Mouse (Mus musculus) neural tube, embryonic 11.5 days (tissue): ENCODE data around the gene Vps16. TPM values are rescaled to one million over a fixed set of nuclear protein-coding genes. Genes with fewer than 3 reads are reported as not detected.

Source experiments
- ATAC-seq: fragments of 200-750 bp; cut with Nextera tagmentation; 2 replicates; pipeline ENCODE4 v1.8.0; 2017; ENCODE audit warnings: moderate number of reproducible peaks, mild to moderate bottlenecking, moderate TSS enrichment, moderate library complexity; ENCODE audit not compliant: insufficient read depth, low FRiP score, low TSS enrichment
- DNase-seq: peaks from one replicate; pipeline ENCODE4 v3.0.0-alpha.2; 2015; ENCODE audit warnings: low spot score
- H3K27ac ChIP-seq: fragments of 300-500 bp; sonication (generic); 2 replicates; pipeline ENCODE4 v1.5.1; 2014; ENCODE audit warnings: low read depth, mild to moderate bottlenecking, low read length
- H3K27me3 ChIP-seq: fragments of 300-500 bp; sonication (generic); 2 replicates; pipeline ENCODE4 v1.6.1; 2014; ENCODE audit warnings: mild to moderate bottlenecking, low read length, mixed read lengths; ENCODE audit not compliant: control insufficient read depth, insufficient read depth
- H3K36me3 ChIP-seq: fragments of 300-500 bp; sonication (generic); 2 replicates; pipeline ENCODE4 v1.6.1; 2014; ENCODE audit warnings: mild to moderate bottlenecking, low read length, moderate library complexity, mixed read lengths; ENCODE audit not compliant: control insufficient read depth, insufficient read depth
- H3K4me1 ChIP-seq: fragments of 300-500 bp; sonication (generic); 2 replicates; pipeline ENCODE4 v1.6.1; 2014; ENCODE audit warnings: low read length, mixed read lengths; ENCODE audit not compliant: control insufficient read depth, insufficient read depth
- H3K4me2 ChIP-seq: fragments of 300-500 bp; sonication (generic); 2 replicates; pipeline ENCODE4 v1.6.1; 2014; ENCODE audit warnings: low read depth, mild to moderate bottlenecking, moderate library complexity
- H3K4me3 ChIP-seq: fragments of 300-500 bp; sonication (generic); 2 replicates; pipeline ENCODE4 v1.5.1; 2014; ENCODE audit warnings: low read depth, low read length
- H3K9ac ChIP-seq: fragments of 300-500 bp; sonication (generic); 2 replicates; pipeline ENCODE4 v1.6.1; 2014; ENCODE audit warnings: mild to moderate bottlenecking, low read length
- H3K9me3 ChIP-seq: fragments of 300-500 bp; sonication (generic); 2 replicates; pipeline ENCODE4 v1.6.1; 2016; ENCODE audit warnings: low read length; ENCODE audit not compliant: control insufficient read depth
- WGBS: fragments of 180-500 bp; shearing (Covaris S2); extraction: QIAGEN DNeasy Blood & Tissue Kit; methylation state at CpG from one replicate; pipeline ENCODE4 v1.1.7; 2014; 5-methylcytosine and 5-hydroxymethylcytosine counted together
- polyA plus RNA-seq: library from polyadenylated mRNA; unstranded; fragments of >200 nt; fragmentation: Nextera tagmentation; extraction: Ambion mirVana; gene quantifications from 2 replicates; pipeline ENCODE4 v1.2.1, GENCODE M21; 2014

Gene Vps16
- polyA plus RNA-seq, 1 experiment from 2014 or later, result 85.7 TPM

- Histone ChIP-seq H3K4me3 (no peak overlapping the region), H3K4me2 (no peak overlapping the region), H3K4me1 (no peaks in the 10 kb centered on the region), H3K27ac (no peak overlapping the region), H3K36me3 (peaks cover under 1% of the 10 kb centered on the region; the same call in 1 of the 2 replicates), H3K9ac (no peak overlapping the region), H3K9me3 (no peaks in the 10 kb centered on the region), H3K27me3 (no peaks in the 10 kb centered on the region)
- peak; percentile 52 for DNase-seq
- no peak for ATAC-seq
- 33% methylated on average over 4 of the region's 4 CpGs for whole genome bisulfite sequencing
Measured at GRCm38 (mm10) chr2:130433152-130433551, 9.0 kb downstream of the Vps16 start.

GRCm38 (mm10) chr2:130436769-130437168, 12.6 kb downstream of the Vps16 start:
- WGBS, result 100% methylated on average over 1 of the region's 1 CpGs
- H3K36me3 ChIP-seq, result peaks cover 22% of the 10 kb centered on the region
- DNase-seq (no peak), ATAC-seq (no peak)
- H3K9me3 ChIP-seq, result no peaks in the 10 kb centered on the region
- no peaks in the 10 kb centered on the region for H3K27me3 ChIP-seq
- H3K9ac ChIP-seq, result no peak overlapping the region
- H3K27ac ChIP-seq, result no peak overlapping the region
- H3K4me2 ChIP-seq, result no peak overlapping the region
- no peak overlapping the region for H3K4me3 ChIP-seq
- no peaks in the 10 kb centered on the region for H3K4me1 ChIP-seq

- DNase-seq, result no peak
- Histone ChIP-seq H3K36me3 (peaks cover 25% of the 10 kb centered on the region), H3K4me2 (no peak overlapping the region), H3K9ac (no peak overlapping the region), H3K27me3 (no peaks in the 10 kb centered on the region), H3K4me1 (no peaks in the 10 kb centered on the region), H3K27ac (no peak overlapping the region), H3K9me3 (no peaks in the 10 kb centered on the region), H3K4me3 (no peak overlapping the region)
- no peak for ATAC-seq
- 87% methylated on average over 3 of the region's 3 CpGs for WGBS
Measured at GRCm38 (mm10) chr2:130438861-130439260, 14.7 kb downstream of the Vps16 start.

GRCm38 (mm10) chr2:130439840-130440480, 15.8 kb downstream of the Vps16 start:
- H3K27me3 ChIP-seq, result no peaks in the 10 kb centered on the region
- H3K9ac ChIP-seq, result no peak overlapping the region
- no peaks in the 10 kb centered on the region for H3K4me1 ChIP-seq
- no peak overlapping the region for H3K27ac ChIP-seq
- no peaks in the 10 kb centered on the region for H3K9me3 ChIP-seq
- 91% methylated on average over 4 of the region's 4 CpGs for WGBS
- no peak overlapping the region for H3K4me2 ChIP-seq
- ATAC-seq (no peak), DNase-seq (no peak)
- H3K4me3 ChIP-seq, result no peak overlapping the region
- H3K36me3 ChIP-seq, result peaks cover 27% of the 10 kb centered on the region

GRCm38 (mm10) chr2:130442162-130442561, 18.0 kb downstream of the Vps16 start:
- H3K9me3 ChIP-seq, result no peaks in the 10 kb centered on the region
- peaks cover 27% of the 10 kb centered on the region for H3K36me3 ChIP-seq
- H3K9ac ChIP-seq, result no peak overlapping the region
- DNase-seq (no peak), ATAC-seq (no peak)
- H3K4me3 ChIP-seq, result no peak overlapping the region
- H3K4me1 ChIP-seq, result no peaks in the 10 kb centered on the region
- H3K27me3 ChIP-seq, result no peaks in the 10 kb centered on the region
- WGBS, result 86% methylated on average over 10 of the region's 10 CpGs
- H3K4me2 ChIP-seq, result no peak overlapping the region
- H3K27ac ChIP-seq, result no peak overlapping the region

GRCm38 (mm10) chr2:130448449-130448848, 24.3 kb downstream of the Vps16 start:
- Histone ChIP-seq H3K27me3 (0 out of 2 replicates have a peak, but pooled peaks cover 3% of the 10 kb centered on the region), H3K9ac (no peak overlapping the region), H3K4me3 (no peak overlapping the region), H3K4me1 (peaks cover 9% of the 10 kb centered on the region), H3K27ac (no peak overlapping the region), H3K36me3 (peaks cover 2% of the 10 kb centered on the region), H3K9me3 (no peaks in the 10 kb centered on the region), H3K4me2 (no peak overlapping the region)
- ATAC-seq (no peak), DNase-seq (no peak)

- peak; percentile 51 for DNase-seq
- no peak overlapping the region for H3K27ac ChIP-seq
- peak overlapping the region; percentile 92 for H3K4me3 ChIP-seq
- peak overlapping the region; percentile 87 for H3K9ac ChIP-seq
- peak overlapping the region; percentile 82 for H3K4me2 ChIP-seq
- 0 out of 2 replicates have a peak, but pooled peaks cover 2% of the 10 kb centered on the region for H3K36me3 ChIP-seq
- ATAC-seq, result peak; percentile 10; the same call in 1 of the 2 replicates
- H3K4me1 ChIP-seq, result peaks cover 9% of the 10 kb centered on the region
- WGBS, result 6% methylated on average over 17 of the region's 17 CpGs
- no peaks in the 10 kb centered on the region for H3K9me3 ChIP-seq
- H3K27me3 ChIP-seq, result 0 out of 2 replicates have a peak, but pooled peaks cover 3% of the 10 kb centered on the region
Measured at GRCm38 (mm10) chr2:130449021-130449793, 25.1 kb downstream of the Vps16 start.

- WGBS, result under 1% methylated on average over 42 of the region's 50 CpGs
- H3K9ac ChIP-seq, result peak within 1 kb of the TSS; percentile 87
- H3K27ac ChIP-seq, result peak within 1 kb of the TSS; percentile 72; the same call in 1 of the 2 replicates
- peak; percentile 93 for DNase-seq
- H3K4me3 ChIP-seq, result peak within 1 kb of the TSS; percentile 92
- peaks cover 9% of the 10 kb centered on the region for H3K4me1 ChIP-seq
- ATAC-seq, result peak; percentile 95
- H3K27me3 ChIP-seq, result 0 out of 2 replicates have a peak, but pooled peaks cover 3% of the 10 kb centered on the region
- peak within 1 kb of the TSS; percentile 82 for H3K4me2 ChIP-seq
- H3K9me3 ChIP-seq, result no peaks in the 10 kb centered on the region
- H3K36me3 ChIP-seq, result no peaks in the 10 kb centered on the region
Measured at GRCm38 (mm10) chr2:130449794-130450433, 25.8 kb downstream of the Vps16 start, which contains the start of gene Ptpra. Ptpra (plus strand) TSS chr2:130450278.
